Mouse (Mus musculus) heart, adult 2 months (tissue): ENCODE measurements at regions not wholly inside any gene's neighbourhood (a gene's known extent, or its start where the extent isn't known, plus 50 kb on each side); places are given as distances from the start of the nearest gene placed in this dataset.

ENCODE experiments used
- CTCF ChIP-seq: fragments of 200-600 bp; IDR thresholded peaks from 2 replicates; pipeline ENCODE4 v1.8.1; 2022; ENCODE audit warnings: antibody characterized with exemption, mild to moderate bottlenecking, moderate library complexity
- EP300 ChIP-seq: fragments of 200-500 bp; IDR thresholded peaks from 2 replicates; pipeline ENCODE4 v1.6.1; 2011; ENCODE audit warnings: low read depth, low read length, control low read depth; ENCODE audit not compliant: insufficient read depth

- TF ChIP-seq CTCF: no peak
- no peak for TF ChIP-seq EP300
Measured at GRCm38 (mm10) chr12:48705963-48706362, 676.5 kb upstream of the Foxg1 start.
